Mouse (Mus musculus) small intestine, adult 2 months (tissue): ENCODE data around the gene Slc25a47.

Experiments used
- CTCF ChIP-seq: fragments of 200-500 bp; IDR thresholded peaks from 2 replicates; pipeline ENCODE4 v1.5.1; 2012; ENCODE audit warnings: low read depth, mild to moderate bottlenecking, control low read depth, inconsistent platforms, low read length, moderate library complexity, mixed read lengths; ENCODE audit not compliant: insufficient replicate concordance, insufficient read length; ENCODE audit errors: extremely low read depth
- POLR2A ChIP-seq: fragments of 200-500 bp; IDR thresholded peaks from 2 replicates; pipeline ENCODE4 v1.6.1; 2012; ENCODE audit warnings: low read depth, mild to moderate bottlenecking, control low read depth, inconsistent platforms, low read length, moderate library complexity

GRCm38 (mm10) chr12:108852822-108853221 is 17.0 kb downstream of the Slc25a47 start:
- no peak for TF ChIP-seq POLR2A
- TF ChIP-seq CTCF: no peak
